Mouse (Mus musculus): ENCODE results near the gene Itga11. TPM values are rescaled to one million over a fixed set of nuclear protein-coding genes. Genes with fewer than 3 reads are reported as not detected.
"Not testable (repeated sequence)": the region's sequence is repeated elsewhere in the genome, so short reads cannot be mapped to it uniquely, and the experiment has no call there.

The Itga11 gene
- polyA plus RNA-seq, 1 experiment from 2014 or later, result 0.50 TPM

DNA sequence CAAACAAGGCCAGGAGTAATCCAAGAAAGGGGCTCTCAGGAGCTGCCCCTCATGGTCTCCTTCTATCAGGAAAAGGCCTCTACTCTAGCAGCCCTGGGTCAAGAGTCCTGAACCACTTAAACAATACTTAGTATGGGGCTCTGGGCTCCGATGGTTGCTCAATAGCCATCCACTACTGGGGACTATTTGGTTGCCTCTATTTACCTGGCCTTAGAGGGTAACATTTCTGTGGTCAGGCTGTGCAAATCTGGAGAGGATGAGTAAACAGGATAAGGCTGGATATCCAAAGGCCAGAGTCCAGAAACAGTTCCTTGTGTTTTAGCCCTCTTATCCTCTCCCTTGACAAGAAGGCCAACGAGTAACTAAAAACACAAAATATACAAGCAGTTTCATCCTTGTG is 137.1 kb downstream of the Itga11 start:
- no peaks in the 10 kb centered on the region for H3K36me3 ChIP-seq (ENCODE audit: control insufficient read depth, insufficient read depth)
- no peak overlapping the region for H3K9ac ChIP-seq (ENCODE audit: low read length)
- ATAC-seq (replicated peaks; ENCODE audit: extremely low read depth, insufficient read depth, low FRiP score), result no peak
- WGBS, result 71% methylated on average over 2 of the region's 2 CpGs
- H3K4me2 ChIP-seq (ENCODE audit: low read depth, low read length), result no peak overlapping the region
- no peaks in the 10 kb centered on the region for H3K27me3 ChIP-seq (ENCODE audit: control insufficient read depth, insufficient read depth, low read length)
- H3K4me1 ChIP-seq (ENCODE audit: control insufficient read depth, insufficient read depth, low read length), result peaks cover 32% of the 10 kb centered on the region
- no peak overlapping the region for H3K27ac ChIP-seq (ENCODE audit: low read length)
- no peak overlapping the region for H3K4me3 ChIP-seq (ENCODE audit: low read length)
- H3K9me3 ChIP-seq (replicated peaks; ENCODE audit: control insufficient read depth, low read length), result no peaks in the 10 kb centered on the region

GRCm38 (mm10) chr9:62816323-62817098 is 138.9 kb downstream of the Itga11 start:
- WGBS, result 57% methylated on average over 9 of the region's 9 CpGs
- H3K9ac ChIP-seq (ENCODE audit: low read length), result peak overlapping the region; percentile 5; the same call in 1 of the 2 replicates
- peak overlapping the region; percentile 76 for H3K27ac ChIP-seq (ENCODE audit: low read length)
- H3K27me3 ChIP-seq (ENCODE audit: control insufficient read depth, insufficient read depth, low read length), result no peaks in the 10 kb centered on the region
- H3K4me1 ChIP-seq (ENCODE audit: control insufficient read depth, insufficient read depth, low read length), result peaks cover 28% of the 10 kb centered on the region
- H3K9me3 ChIP-seq (replicated peaks; ENCODE audit: control insufficient read depth, low read length), result no peaks in the 10 kb centered on the region
- ATAC-seq (replicated peaks; ENCODE audit: extremely low read depth, insufficient read depth, low FRiP score), result no peak
- peak overlapping the region; percentile 12; the same call in 1 of the 2 replicates for H3K4me3 ChIP-seq (ENCODE audit: low read length)
- no peaks in the 10 kb centered on the region for H3K36me3 ChIP-seq (ENCODE audit: control insufficient read depth, insufficient read depth)
- H3K4me2 ChIP-seq (ENCODE audit: low read depth, low read length), result peak overlapping the region; percentile 54; the same call in 1 of the 2 replicates

GRCm38 (mm10) chr9:62817099-62817571 is 139.5 kb downstream of the Itga11 start:
- peak; percentile 53 for ATAC-seq (replicated peaks; ENCODE audit: extremely low read depth, insufficient read depth, low FRiP score)
- H3K27ac ChIP-seq (ENCODE audit: low read length), result peak overlapping the region; percentile 76
- peak overlapping the region; percentile 54; the same call in 1 of the 2 replicates for H3K4me2 ChIP-seq (ENCODE audit: low read depth, low read length)
- WGBS, result 33% methylated on average over 12 of the region's 12 CpGs
- H3K4me1 ChIP-seq (ENCODE audit: control insufficient read depth, insufficient read depth, low read length), result peaks cover 27% of the 10 kb centered on the region
- peak overlapping the region; percentile 34 for H3K9ac ChIP-seq (ENCODE audit: low read length)
- no peaks in the 10 kb centered on the region for H3K36me3 ChIP-seq (ENCODE audit: control insufficient read depth, insufficient read depth)
- H3K27me3 ChIP-seq (ENCODE audit: control insufficient read depth, insufficient read depth, low read length), result no peaks in the 10 kb centered on the region
- H3K9me3 ChIP-seq (replicated peaks; ENCODE audit: control insufficient read depth, low read length), result no peaks in the 10 kb centered on the region
- H3K4me3 ChIP-seq (ENCODE audit: low read length), result peak overlapping the region; percentile 12; the same call in 1 of the 2 replicates

DNA sequence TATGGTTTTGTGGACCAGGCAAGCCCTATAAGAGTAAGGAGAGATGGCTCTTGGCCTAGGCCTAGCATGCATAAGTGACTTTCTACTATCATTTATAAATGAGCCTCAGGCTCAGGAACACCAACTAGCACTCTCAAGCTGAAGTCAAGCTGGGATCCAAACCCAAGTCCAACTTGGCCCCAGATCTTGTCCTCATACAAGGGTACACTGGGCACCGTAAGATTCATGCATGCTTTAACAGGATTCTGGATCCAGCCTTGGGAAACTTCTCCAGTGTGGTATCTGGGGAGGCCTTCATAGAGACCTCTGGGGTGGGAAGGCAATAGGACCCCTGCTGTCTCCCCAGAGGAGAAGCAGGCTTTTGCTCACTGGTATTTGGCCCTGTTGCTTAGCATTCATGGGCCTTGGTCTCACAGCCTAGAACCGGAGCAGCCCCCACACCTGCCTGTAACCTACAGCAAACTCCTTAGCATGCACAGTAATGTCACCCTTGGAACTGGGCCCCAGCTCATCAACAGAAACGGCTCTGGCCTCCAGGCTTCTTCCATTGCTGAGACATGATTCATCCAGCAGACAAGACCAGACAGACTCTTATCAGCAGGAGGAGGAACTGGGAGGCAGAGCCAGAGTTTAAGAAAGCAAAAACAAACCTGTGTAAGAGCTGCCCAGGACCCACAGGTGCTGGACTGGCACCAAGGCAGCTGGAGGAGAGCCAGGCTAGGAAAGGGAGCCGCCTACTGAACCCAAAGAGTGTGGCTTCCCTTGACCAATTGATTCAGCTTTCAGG is 140.4 kb downstream of the Itga11 start:
- H3K27me3 ChIP-seq (ENCODE audit: control insufficient read depth, insufficient read depth, low read length), result no peaks in the 10 kb centered on the region
- H3K9me3 ChIP-seq (replicated peaks; ENCODE audit: control insufficient read depth, low read length), result no peaks in the 10 kb centered on the region
- H3K27ac ChIP-seq (ENCODE audit: low read length), result peak overlapping the region; percentile 76
- WGBS, result 67% methylated on average over 4 of the region's 4 CpGs
- peaks cover 23% of the 10 kb centered on the region for H3K4me1 ChIP-seq (ENCODE audit: control insufficient read depth, insufficient read depth, low read length)
- H3K4me3 ChIP-seq (ENCODE audit: low read length), result no peak overlapping the region
- no peaks in the 10 kb centered on the region for H3K36me3 ChIP-seq (ENCODE audit: control insufficient read depth, insufficient read depth)
- H3K4me2 ChIP-seq (ENCODE audit: low read depth, low read length), result no peak overlapping the region
- H3K9ac ChIP-seq (ENCODE audit: low read length), result peak overlapping the region; percentile 34; the same call in 1 of the 2 replicates
- peak; percentile 11; the same call in 1 of the 2 replicates for ATAC-seq (replicated peaks; ENCODE audit: extremely low read depth, insufficient read depth, low FRiP score)

DNA sequence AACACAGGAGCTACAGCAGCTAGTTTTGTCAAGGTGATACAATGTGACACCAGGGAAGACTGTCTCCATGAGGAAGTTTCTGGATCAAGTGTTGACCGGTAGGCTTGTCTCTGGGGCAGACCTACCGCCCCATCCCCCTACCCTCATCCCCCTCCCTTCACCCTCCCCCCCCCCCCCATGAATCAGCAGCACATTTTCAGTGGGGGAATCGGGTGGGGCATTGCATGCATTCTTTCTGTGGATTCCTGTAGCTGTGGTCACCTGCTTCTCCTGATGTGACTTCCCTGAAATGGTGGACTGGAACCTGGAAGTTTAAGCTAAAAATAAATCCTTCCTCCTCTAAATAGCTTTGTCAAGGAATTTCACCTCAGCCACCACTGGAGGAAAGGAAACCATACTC is 141.9 kb downstream of the Itga11 start:
- H3K9me3 ChIP-seq (replicated peaks; ENCODE audit: control insufficient read depth, low read length), result no peaks in the 10 kb centered on the region
- H3K9ac ChIP-seq (ENCODE audit: low read length), result no peak overlapping the region
- no peak overlapping the region for H3K4me2 ChIP-seq (ENCODE audit: low read depth, low read length)
- no peak overlapping the region for H3K27ac ChIP-seq (ENCODE audit: low read length)
- no peak for ATAC-seq (replicated peaks; ENCODE audit: extremely low read depth, insufficient read depth, low FRiP score)
- H3K4me1 ChIP-seq (ENCODE audit: control insufficient read depth, insufficient read depth, low read length), result peaks cover 23% of the 10 kb centered on the region
- no peaks in the 10 kb centered on the region for H3K27me3 ChIP-seq (ENCODE audit: control insufficient read depth, insufficient read depth, low read length)
- H3K4me3 ChIP-seq (ENCODE audit: low read length), result no peak overlapping the region
- no peaks in the 10 kb centered on the region for H3K36me3 ChIP-seq (ENCODE audit: control insufficient read depth, insufficient read depth)
- WGBS, result 63% methylated on average over 3 of the region's 3 CpGs

GRCm38 (mm10) chr9:62819910-62820309 is 142.3 kb downstream of the Itga11 start:
- not testable (repeated sequence) for H3K27me3 ChIP-seq (ENCODE audit: control insufficient read depth, insufficient read depth, low read length); H3K27ac ChIP-seq (ENCODE audit: low read length); H3K9me3 ChIP-seq (replicated peaks; ENCODE audit: control insufficient read depth, low read length); H3K4me3 ChIP-seq (ENCODE audit: low read length); ATAC-seq (replicated peaks; ENCODE audit: extremely low read depth, insufficient read depth, low FRiP score); H3K9ac ChIP-seq (ENCODE audit: low read length); H3K36me3 ChIP-seq (ENCODE audit: control insufficient read depth, insufficient read depth); H3K4me2 ChIP-seq (ENCODE audit: low read depth, low read length)
- 86% methylated on average over 6 of the region's 6 CpGs for WGBS
- peaks cover 23% of the 10 kb centered on the region for H3K4me1 ChIP-seq (ENCODE audit: control insufficient read depth, insufficient read depth, low read length)

- ATAC-seq (replicated peaks; ENCODE audit: extremely low read depth, insufficient read depth, low FRiP score), result no peak
- no peak overlapping the region for H3K4me3 ChIP-seq (ENCODE audit: low read length)
- no peak overlapping the region for H3K4me2 ChIP-seq (ENCODE audit: low read depth, low read length)
- H3K27ac ChIP-seq (ENCODE audit: low read length), result no peak overlapping the region
- H3K36me3 ChIP-seq (ENCODE audit: control insufficient read depth, insufficient read depth), result no peaks in the 10 kb centered on the region
- H3K4me1 ChIP-seq (ENCODE audit: control insufficient read depth, insufficient read depth, low read length), result peaks cover 23% of the 10 kb centered on the region
- 90% methylated on average over 6 of the region's 6 CpGs for WGBS
- no peaks in the 10 kb centered on the region for H3K9me3 ChIP-seq (replicated peaks; ENCODE audit: control insufficient read depth, low read length)
- H3K9ac ChIP-seq (ENCODE audit: low read length), result no peak overlapping the region
- no peaks in the 10 kb centered on the region for H3K27me3 ChIP-seq (ENCODE audit: control insufficient read depth, insufficient read depth, low read length)
Measured at GRCm38 (mm10) chr9:62820829-62821228, 143.2 kb downstream of the Itga11 start.

DNA sequence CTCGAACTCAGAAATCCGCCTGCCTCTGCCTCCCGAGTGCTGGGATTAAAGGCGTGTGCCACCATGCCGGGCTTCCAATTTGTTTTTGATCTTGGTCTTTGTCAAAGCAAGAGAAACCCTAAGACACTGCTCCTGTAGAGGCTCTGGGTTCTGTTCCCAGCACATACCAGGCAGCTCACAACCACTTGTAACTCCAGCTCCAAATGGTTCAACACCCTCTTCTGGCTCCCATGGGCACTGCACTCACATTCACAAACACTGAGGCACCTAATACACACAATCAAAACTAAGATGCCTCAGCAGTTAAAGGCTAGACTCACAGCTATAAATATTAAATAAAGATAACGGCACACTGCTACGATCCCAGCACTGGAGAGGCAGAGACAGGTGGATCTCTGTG is 144.2 kb downstream of the Itga11 start:
- Histone ChIP-seq H3K9me3 (replicated peaks; ENCODE audit: control insufficient read depth, low read length) (no peaks in the 10 kb centered on the region), H3K4me1 (ENCODE audit: control insufficient read depth, insufficient read depth, low read length) (peaks cover 23% of the 10 kb centered on the region), H3K9ac (ENCODE audit: low read length) (no peak overlapping the region), H3K27ac (ENCODE audit: low read length) (no peak overlapping the region), H3K27me3 (ENCODE audit: control insufficient read depth, insufficient read depth, low read length) (no peaks in the 10 kb centered on the region), H3K4me2 (ENCODE audit: low read depth, low read length) (no peak overlapping the region), H3K4me3 (ENCODE audit: low read length) (no peak overlapping the region), H3K36me3 (ENCODE audit: control insufficient read depth, insufficient read depth) (no peaks in the 10 kb centered on the region)
- no peak for ATAC-seq (replicated peaks; ENCODE audit: extremely low read depth, insufficient read depth, low FRiP score)
- WGBS, result 93% methylated on average over 7 of the region's 7 CpGs

Measured in heart, embryonic 16.5 days (tissue).